Mouse (Mus musculus): Measurements from ENCODE around the gene Adora2b. TPM values are rescaled to one million over a fixed set of nuclear protein-coding genes. Genes with fewer than 3 reads are reported as not detected.

The Adora2b gene
- total RNA-seq (2018; cell fraction: chromatin; rRNA removed) = 10 to 100 TPM in 6 of 26 experiments, 1 to 10 TPM in 9, under 1 TPM in 11; 0.50 to 35.4 (median 2.2) TPM
- total RNA-seq (2018; cell fraction: cytosol; rRNA removed) = 10 to 100 TPM in 6 of 26 experiments, 1 to 10 TPM in 14, under 1 TPM in 6; 0.37 to 49.9 (median 1.7) TPM
- 10 to 100 TPM in 5 of 26 experiments, 1 to 10 TPM in 16, under 1 TPM in 3, not detected in 2; 0.45 to 30.3 (median 4.8) TPM for total RNA-seq (2018; cell fraction: nucleus; rRNA removed)
- 1.1 to 5.9 TPM (median 1.4 TPM) in 3 replicates for polyA plus RNA-seq (2018)

DNA sequence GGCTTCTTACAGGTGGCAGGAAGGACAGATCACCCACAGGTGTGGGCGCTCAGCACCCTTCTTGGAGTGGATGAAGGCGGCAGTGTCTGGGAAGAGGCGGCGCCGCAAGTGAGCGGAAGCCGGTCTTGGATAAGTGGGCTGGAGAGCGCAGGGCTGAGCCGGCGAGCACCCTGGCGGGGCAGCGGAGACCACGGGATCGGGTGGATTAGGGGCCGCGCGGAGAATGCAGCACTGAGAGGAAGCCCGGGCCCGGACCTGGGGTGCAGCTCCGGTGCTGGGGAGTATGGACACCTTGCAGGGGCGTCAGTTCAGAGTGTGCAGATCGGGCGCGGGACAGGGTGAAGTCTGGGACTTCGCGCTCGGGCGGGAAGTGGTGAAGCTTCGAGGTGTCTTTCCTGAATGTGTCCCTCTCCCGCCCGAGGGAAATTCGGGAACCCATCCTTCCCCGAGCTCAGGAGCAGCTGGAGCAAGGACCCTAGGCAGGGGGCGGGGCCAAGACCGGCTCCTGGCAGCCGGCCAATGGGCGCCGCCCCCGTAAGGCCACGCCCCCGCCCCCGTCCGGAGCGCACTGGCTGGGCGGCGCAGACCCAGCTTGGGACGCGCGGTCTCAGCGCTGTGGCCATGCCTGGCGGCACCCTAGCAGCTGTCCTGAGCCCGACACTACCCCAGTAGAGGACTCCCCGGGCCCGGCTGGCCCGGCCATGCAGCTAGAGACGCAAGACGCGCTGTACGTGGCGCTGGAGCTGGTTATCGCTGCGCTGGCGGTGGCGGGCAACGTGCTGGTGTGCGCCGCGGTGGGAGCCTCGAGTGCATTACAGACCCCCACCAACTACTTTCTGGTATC, at the start of gene Adora2b:
Gene Adora2b, plus strand, starts transcription at position 584 of the 844 bp plus-strand sequence.
- Histone ChIP-seq H3K27ac (no peak within 1 kb of the TSS), H3K36me3 (ENCODE audit: inconsistent target) (no peaks in the 10 kb centered on the region)
- under 1% methylated on average over 60 of the region's 69 CpGs for WGBS (ENCODE audit: missing documents)

DNA sequence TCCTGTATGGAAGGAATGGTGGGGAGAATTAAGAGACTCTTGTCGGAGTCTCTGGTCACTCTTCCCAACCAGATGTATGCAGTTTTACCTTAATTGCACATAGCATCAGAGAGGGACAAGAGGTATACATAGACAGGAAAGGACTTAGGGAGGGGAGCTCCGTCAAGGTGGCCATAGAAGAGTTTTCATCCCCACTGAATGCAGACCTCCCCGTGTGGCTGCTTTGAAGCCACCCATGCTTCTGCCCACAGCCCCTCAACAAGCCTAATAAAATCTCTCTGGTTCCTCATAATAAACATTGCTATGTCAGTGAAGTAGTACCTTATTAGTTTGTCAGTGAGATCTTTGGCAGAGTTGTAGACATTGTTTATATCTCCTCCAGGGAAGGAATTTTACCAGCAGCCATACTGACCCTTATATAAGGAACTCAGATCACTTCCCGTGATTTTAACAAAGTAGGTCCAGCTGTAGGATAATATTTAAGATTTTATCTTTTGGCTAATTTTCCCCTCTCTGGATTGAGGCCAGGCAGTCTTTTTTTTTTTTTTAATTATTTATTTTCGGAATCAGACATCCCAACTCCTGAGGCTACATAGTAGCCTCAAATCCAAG, 47.8 kb upstream of the Adora2b start:
- H3K4me3 ChIP-seq (ENCODE audit: inconsistent target) = no peak overlapping the region
- 85% methylated on average over 5 of the region's 5 CpGs for WGBS (ENCODE audit: missing documents)
- H3K27ac ChIP-seq = no peak overlapping the region
- no peaks in the 10 kb centered on the region for H3K79me2 ChIP-seq (ENCODE audit: inconsistent target)
- no peaks in the 10 kb centered on the region for H3K36me3 ChIP-seq (ENCODE audit: inconsistent target)

More for the DNA sequence above, at the start of gene Adora2b:
- Histone ChIP-seq H3K79me2 (ENCODE audit: inconsistent target) (peaks cover 8% of the 10 kb centered on the region; the same call in 1 of the 2 replicates), H3K4me3 (ENCODE audit: inconsistent target) (peak within 1 kb of the TSS; percentile 47)

DNA sequence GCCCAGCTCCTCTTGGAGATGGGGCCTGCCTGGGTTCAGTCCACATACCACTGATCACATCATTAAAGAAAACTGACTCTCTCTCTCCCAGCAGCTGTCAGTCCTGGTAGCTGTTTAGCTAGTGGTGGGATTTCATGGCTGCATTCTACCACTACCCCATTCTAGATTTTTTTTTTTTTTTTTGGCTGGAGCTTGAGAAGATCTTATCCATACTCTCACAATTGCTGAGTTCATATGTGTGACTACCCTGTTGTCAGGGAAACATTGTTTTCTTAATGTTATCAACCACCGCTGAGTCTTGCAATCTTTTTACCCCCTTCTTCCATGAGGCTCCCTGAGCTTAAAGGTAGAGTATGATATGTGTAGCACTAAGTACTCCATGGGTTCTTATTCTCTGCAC, 46.1 kb upstream of the Adora2b start:
- H3K36me3 ChIP-seq (ENCODE audit: inconsistent target) = no peaks in the 10 kb centered on the region
- H3K4me3 ChIP-seq (ENCODE audit: inconsistent target) = no peak overlapping the region
- 100% methylated on average over 1 of the region's 1 CpGs for WGBS (ENCODE audit: missing documents)
- no peaks in the 10 kb centered on the region for H3K79me2 ChIP-seq (ENCODE audit: inconsistent target)
- no peak overlapping the region for H3K27ac ChIP-seq

GRCm38 (mm10) chr11:62209111-62209510, 39.7 kb upstream of the Adora2b start:
- Histone ChIP-seq H3K4me3 (ENCODE audit: inconsistent target) (no peak overlapping the region), H3K36me3 (ENCODE audit: inconsistent target) (no peaks in the 10 kb centered on the region), H3K27ac (peak overlapping the region; percentile 85), H3K79me2 (ENCODE audit: inconsistent target) (no peaks in the 10 kb centered on the region)
- WGBS (ENCODE audit: missing documents) = 88% methylated on average over 2 of the region's 2 CpGs

- Histone ChIP-seq H3K79me2 (ENCODE audit: inconsistent target) (no peaks in the 10 kb centered on the region), H3K4me3 (ENCODE audit: inconsistent target) (no peak overlapping the region), H3K36me3 (ENCODE audit: inconsistent target) (no peaks in the 10 kb centered on the region), H3K27ac (peak overlapping the region; percentile 85)
- 92% methylated on average over 4 of the region's 4 CpGs for WGBS (ENCODE audit: missing documents)
Observed at GRCm38 (mm10) chr11:62209891-62210290, 38.9 kb upstream of the Adora2b start.

GRCm38 (mm10) chr11:62213384-62213989, 35.3 kb upstream of the Adora2b start:
- 96% methylated on average over 12 of the region's 12 CpGs for WGBS (ENCODE audit: missing documents)
- H3K79me2 ChIP-seq (ENCODE audit: inconsistent target) = no peaks in the 10 kb centered on the region
- H3K36me3 ChIP-seq (ENCODE audit: inconsistent target) = no peaks in the 10 kb centered on the region
- H3K4me3 ChIP-seq (ENCODE audit: inconsistent target) = no peak overlapping the region
- no peak overlapping the region for H3K27ac ChIP-seq

DNA sequence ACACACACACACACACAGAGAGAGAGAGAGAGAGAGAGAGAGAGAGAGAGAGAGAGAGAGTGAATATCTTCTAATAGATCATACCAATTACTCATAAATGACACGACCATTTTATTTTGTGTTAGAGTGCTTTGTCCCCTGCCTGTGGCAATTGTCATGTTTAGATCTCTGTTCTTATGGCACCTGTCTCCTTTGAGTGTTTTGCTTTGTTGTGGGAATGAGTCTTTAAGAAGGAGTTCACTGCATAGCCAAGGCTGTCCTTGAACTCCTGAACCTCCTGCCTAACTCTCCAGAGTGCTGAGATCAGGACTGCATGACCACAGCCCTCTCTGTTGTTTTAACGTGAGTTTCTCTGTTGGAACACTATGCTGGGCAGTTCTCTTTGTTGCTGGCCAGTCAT, 33.7 kb upstream of the Adora2b start:
- Histone ChIP-seq H3K36me3 (ENCODE audit: inconsistent target) (no peaks in the 10 kb centered on the region), H3K79me2 (ENCODE audit: inconsistent target) (peaks cover 5% of the 10 kb centered on the region; the same call in 1 of the 2 replicates), H3K27ac (no peak overlapping the region), H3K4me3 (ENCODE audit: inconsistent target) (no peak overlapping the region)
- 100% methylated on average over 2 of the region's 2 CpGs for WGBS (ENCODE audit: missing documents)

DNA sequence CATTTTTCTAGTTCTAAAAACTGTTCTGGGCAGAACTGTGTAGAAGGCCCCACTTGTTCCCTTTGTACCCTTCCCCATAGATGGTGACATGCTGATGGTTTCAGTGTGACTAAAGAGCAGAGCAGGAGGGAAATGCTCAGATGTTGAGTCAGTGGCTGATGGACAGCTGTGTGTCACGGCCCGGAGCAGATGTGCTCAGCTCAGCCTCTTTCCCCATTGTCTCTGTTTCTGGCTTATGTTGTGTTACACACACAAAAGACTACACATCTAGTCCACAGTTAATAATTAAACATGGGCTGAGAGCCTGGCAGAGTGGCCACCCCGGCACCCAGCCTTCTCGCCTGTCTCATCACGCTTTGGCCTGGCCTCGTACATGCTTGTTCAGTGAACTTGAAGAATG, 31.0 kb upstream of the Adora2b start:
- Histone ChIP-seq H3K36me3 (ENCODE audit: inconsistent target) (no peaks in the 10 kb centered on the region), H3K79me2 (ENCODE audit: inconsistent target) (peaks cover 5% of the 10 kb centered on the region; the same call in 1 of the 2 replicates), H3K27ac (peak overlapping the region; percentile 48), H3K4me3 (ENCODE audit: inconsistent target) (no peak overlapping the region)
- WGBS (ENCODE audit: missing documents) = 76% methylated on average over 6 of the region's 6 CpGs

DNA sequence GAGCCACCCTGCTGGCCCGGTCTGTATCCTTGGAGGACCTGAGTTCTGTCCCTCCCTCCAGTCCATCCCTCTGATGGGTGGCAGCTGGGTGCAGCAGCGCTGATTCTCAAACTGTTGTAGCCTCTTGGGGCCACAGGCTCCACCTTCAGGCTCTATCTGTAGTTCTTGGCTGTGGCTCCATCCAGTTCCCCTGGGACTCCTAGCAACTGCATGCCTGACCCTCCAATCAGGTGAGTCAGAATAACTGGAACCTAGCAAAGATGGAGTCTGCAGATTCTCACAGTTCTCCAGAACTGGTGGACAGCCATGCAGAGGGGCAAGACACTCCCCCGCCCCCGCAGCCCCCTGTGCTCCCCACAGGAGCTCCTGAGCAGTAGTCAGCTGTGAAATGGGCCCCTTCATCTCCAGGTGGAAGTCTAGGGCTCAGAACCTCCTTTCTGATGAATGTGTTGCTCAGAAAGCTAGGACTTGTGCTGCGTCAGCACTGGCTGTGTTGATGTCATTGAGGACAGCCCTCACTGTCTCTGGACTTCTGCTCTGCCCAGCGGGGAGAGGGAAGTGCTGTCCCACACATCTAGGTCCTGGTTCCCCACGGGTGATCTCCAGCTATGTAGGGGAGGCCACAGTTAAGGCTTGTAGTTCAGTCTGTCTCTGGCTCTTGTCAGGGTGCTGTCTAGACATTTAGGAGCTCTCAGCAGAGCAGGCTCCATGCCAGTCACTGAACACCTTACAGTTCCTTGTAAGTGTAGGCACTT, 27.9 kb upstream of the Adora2b start:
- peaks cover 5% of the 10 kb centered on the region; the same call in 1 of the 2 replicates for H3K79me2 ChIP-seq (ENCODE audit: inconsistent target)
- no peak overlapping the region for H3K4me3 ChIP-seq (ENCODE audit: inconsistent target)
- 53% methylated on average over 7 of the region's 7 CpGs for WGBS (ENCODE audit: missing documents)
- H3K36me3 ChIP-seq (ENCODE audit: inconsistent target) = no peaks in the 10 kb centered on the region
- H3K27ac ChIP-seq = peak overlapping the region; percentile 75

GRCm38 (mm10) chr11:62223416-62223815, 25.4 kb upstream of the Adora2b start:
- peak overlapping the region; percentile 75 for H3K27ac ChIP-seq
- H3K79me2 ChIP-seq (ENCODE audit: inconsistent target) = peaks cover 5% of the 10 kb centered on the region; the same call in 1 of the 2 replicates
- peak overlapping the region; percentile 6; the same call in 1 of the 2 replicates for H3K4me3 ChIP-seq (ENCODE audit: inconsistent target)
- no peaks in the 10 kb centered on the region for H3K36me3 ChIP-seq (ENCODE audit: inconsistent target)
- 13% methylated on average over 5 of the region's 5 CpGs for WGBS (ENCODE audit: missing documents)

DNA sequence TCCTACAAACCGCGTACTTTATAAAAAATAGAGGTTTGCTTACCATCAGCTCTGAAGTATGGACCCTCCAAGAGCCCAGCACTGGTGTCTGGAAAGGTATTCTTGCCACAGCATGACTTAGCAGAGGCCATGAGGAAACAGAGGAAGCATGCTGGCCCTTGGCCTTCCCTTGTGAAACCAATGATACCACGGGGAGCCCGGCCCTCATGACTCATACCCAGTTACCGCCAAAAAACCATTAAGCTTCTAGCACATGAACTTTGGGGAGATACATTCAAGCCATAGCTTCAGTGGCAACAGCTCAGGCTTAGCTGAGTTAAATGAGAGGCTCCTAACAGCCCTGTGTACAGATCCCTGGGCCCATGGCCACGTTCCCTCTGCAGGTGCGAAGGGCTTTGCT, 24.8 kb upstream of the Adora2b start:
- peaks cover 5% of the 10 kb centered on the region; the same call in 1 of the 2 replicates for H3K79me2 ChIP-seq (ENCODE audit: inconsistent target)
- WGBS (ENCODE audit: missing documents) = 23% methylated on average over 7 of the region's 7 CpGs
- peak overlapping the region; percentile 75 for H3K27ac ChIP-seq
- peak overlapping the region; percentile 6; the same call in 1 of the 2 replicates for H3K4me3 ChIP-seq (ENCODE audit: inconsistent target)
- no peaks in the 10 kb centered on the region for H3K36me3 ChIP-seq (ENCODE audit: inconsistent target)

DNA sequence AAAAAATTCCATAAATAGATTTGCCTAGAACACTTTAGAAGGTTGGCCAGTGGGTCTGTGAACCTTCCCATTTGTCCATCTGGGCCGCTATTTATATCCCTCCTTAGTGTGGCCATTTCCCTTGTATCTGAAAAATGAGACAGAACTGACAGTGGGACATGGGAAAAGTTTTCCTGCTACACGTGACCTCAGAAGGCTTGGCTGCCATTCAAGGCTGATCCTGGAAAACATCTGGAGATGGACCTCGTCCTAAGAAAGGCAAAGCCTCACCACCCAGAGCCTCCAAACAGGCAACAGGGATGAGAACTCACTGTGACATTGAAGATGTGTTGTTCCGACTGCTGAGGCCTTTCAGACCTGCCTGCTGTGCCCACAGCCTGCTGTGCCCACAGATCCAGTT, 24.0 kb upstream of the Adora2b start:
- Histone ChIP-seq H3K27ac (no peak overlapping the region), H3K79me2 (ENCODE audit: inconsistent target) (no peaks in the 10 kb centered on the region), H3K4me3 (ENCODE audit: inconsistent target) (no peak overlapping the region), H3K36me3 (ENCODE audit: inconsistent target) (no peaks in the 10 kb centered on the region)
- 95% methylated on average over 4 of the region's 4 CpGs for WGBS (ENCODE audit: missing documents)

DNA sequence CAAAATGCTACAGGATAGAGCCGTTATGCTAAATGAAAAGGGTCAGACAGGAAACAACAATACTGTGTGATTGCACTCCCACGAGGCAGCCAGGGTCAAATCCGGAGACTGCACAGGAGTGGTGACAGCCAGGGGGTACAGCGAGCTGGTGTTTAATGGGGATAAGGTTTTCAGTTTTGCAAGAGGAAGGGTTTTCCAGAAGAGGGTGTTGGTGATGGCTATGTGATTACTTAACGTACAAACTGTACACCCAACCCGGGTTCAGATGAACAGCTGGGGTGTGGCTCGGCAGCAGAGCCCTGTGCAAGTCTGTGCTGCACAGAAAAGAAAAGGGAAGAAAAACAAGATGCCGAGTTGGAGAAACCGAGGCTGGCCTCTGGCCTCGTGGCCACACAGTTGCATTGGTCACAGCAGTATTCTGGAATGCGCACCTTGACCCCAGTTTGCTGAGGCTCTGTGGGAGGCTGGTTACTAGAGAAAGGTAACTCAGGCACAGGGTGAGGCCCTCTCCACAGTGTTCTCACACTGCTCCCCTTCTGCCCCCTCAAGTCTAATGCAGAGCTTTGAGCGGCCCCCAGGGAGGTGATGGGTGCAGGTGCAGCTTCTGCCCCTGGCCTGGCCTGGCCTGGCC, 8.0 kb upstream of the Adora2b start:
- H3K79me2 ChIP-seq (ENCODE audit: inconsistent target) = no peaks in the 10 kb centered on the region
- 60% methylated on average over 12 of the region's 12 CpGs for WGBS (ENCODE audit: missing documents)

More for the DNA sequence above, 8.0 kb upstream of the Adora2b start:
- Histone ChIP-seq H3K27ac (no peak overlapping the region), H3K36me3 (ENCODE audit: inconsistent target) (no peaks in the 10 kb centered on the region), H3K4me3 (ENCODE audit: inconsistent target) (no peak overlapping the region)
